Mouse (Mus musculus) mature B cell (primary cell): ENCODE measurements around the gene Olfr52.
"Not testable (repeated sequence)": the region's sequence is repeated elsewhere in the genome, so short reads cannot be mapped to it uniquely, and the experiment has no call there.

Experiments used
- in situ Hi-C: fragments of 300-500 bp; cut with MboI; formaldehyde crosslinking; loops from 2 replicates; pipeline ENCODE4 v1.14.3; 2019

The Olfr52 gene

GRCm38 (mm10) chr2:86185583-86185982 is at the start of gene Olfr52:
Olfr52 (minus strand) TSS chr2:86185683.
- in situ Hi-C loops = no loop called here

- in situ Hi-C loops = no loop called here
These were observed 45.8 kb upstream of the Olfr52 start, which contains the start of gene Olfr1047 for GRCm38 (mm10) chr2:86231301-86231700. Olfr1047 (minus strand) TSS chr2:86231401.

GRCm38 (mm10) chr2:86219214-86219613 is 33.7 kb upstream of the Olfr52 start, which contains the start of gene Olfr1046:
Olfr1046 (minus strand) TSS chr2:86219314.
- in situ Hi-C loops = no loop called here

- in situ Hi-C loops = no loop called here
These were observed 17.4 kb upstream of the Olfr52 start, which contains the start of gene Olfr1045 for GRCm38 (mm10) chr2:86202909-86203308. Olfr1045 (minus strand) TSS chr2:86203009.

- in situ Hi-C loops = no loop called here
These were observed 10.4 kb upstream of the Olfr52 start for GRCm38 (mm10) chr2:86195863-86196262.

- in situ Hi-C loops = no loop called here
These were observed 5.5 kb downstream of the Olfr52 start for GRCm38 (mm10) chr2:86179950-86180349.

GRCm38 (mm10) chr2:86177720-86178119 is 7.8 kb downstream of the Olfr52 start, which contains the start of gene Olfr1044:
Olfr1044 (minus strand) TSS chr2:86177820.
- in situ Hi-C loops = no loop called here

GRCm38 (mm10) chr2:86175422-86175821 is 10.1 kb downstream of the Olfr52 start:
- in situ Hi-C loops = not testable (repeated sequence)

GRCm38 (mm10) chr2:86167422-86167821 is 18.1 kb downstream of the Olfr52 start, which contains the start of gene Olfr1043:
Olfr1043 (minus strand) TSS chr2:86167522.
- in situ Hi-C loops = no loop called here

GRCm38 (mm10) chr2:86161738-86162137 is 23.7 kb downstream of the Olfr52 start, which contains the start of gene Olfr1042:
Olfr1042 (minus strand) TSS chr2:86161838.
- in situ Hi-C loops = no loop called here

- in situ Hi-C loops = no loop called here
These were observed 38.9 kb downstream of the Olfr52 start, which contains the start of gene Olfr1040 for GRCm38 (mm10) chr2:86146632-86147031. Olfr1040 (minus strand) TSS chr2:86146732.

GRCm38 (mm10) chr2:86135828-86136227 is 49.7 kb downstream of the Olfr52 start, which contains the start of gene Olfr1039:
Olfr1039 (minus strand) TSS chr2:86135928.
- in situ Hi-C loops = no loop called here
